Mouse (Mus musculus): Measurements from ENCODE around the gene Nub1. TPM values are rescaled to one million over a fixed set of nuclear protein-coding genes. Genes with fewer than 3 reads are reported as not detected.

Gene Nub1
- 33.9 and 45.0 TPM in 2 replicates for polyA plus RNA-seq (2014; fragmentation: Nextera tagmentation; extraction: Ambion mirVana)

GRCm38 (mm10) chr5:24685366-24686093 is at the start of gene Nub1:
Nub1 (plus strand) TSS chr5:24685532.
- Histone ChIP-seq H3K4me1 (ENCODE audit: control insufficient read depth, insufficient read depth, low read length) (peaks cover 8% of the 10 kb centered on the region; the same call in 1 of the 2 replicates), H3K9ac (ENCODE audit: low read depth, low read length) (peak within 1 kb of the TSS; percentile 78), H3K9me3 (ENCODE audit: control insufficient read depth, low read length) (no peaks in the 10 kb centered on the region), H3K4me3 (ENCODE audit: low read length) (peak within 1 kb of the TSS; percentile 93), H3K36me3 (ENCODE audit: control insufficient read depth, insufficient read depth, low read length) (peaks cover 13% of the 10 kb centered on the region), H3K27ac (ENCODE audit: low read depth, low read length) (peak within 1 kb of the TSS; percentile 98), H3K4me2 (replicated peaks; ENCODE audit: low read depth, low read length) (peak within 1 kb of the TSS; percentile 64), H3K27me3 (ENCODE audit: control insufficient read depth, insufficient read depth, low read length) (no peaks in the 10 kb centered on the region)
- peak; percentile 98 for ATAC-seq (ENCODE audit: low FRiP score, low TSS enrichment)
- WGBS: under 1% methylated on average over 53 of the region's 53 CpGs

GRCm38 (mm10) chr5:24636987-24637386 is 48.3 kb upstream of the Nub1 start:
- Histone ChIP-seq H3K9me3 (ENCODE audit: control insufficient read depth, low read length) (no peaks in the 10 kb centered on the region), H3K4me2 (replicated peaks; ENCODE audit: low read depth, low read length) (no peak overlapping the region), H3K4me1 (ENCODE audit: control insufficient read depth, insufficient read depth, low read length) (no peaks in the 10 kb centered on the region), H3K9ac (ENCODE audit: low read depth, low read length) (no peak overlapping the region), H3K27ac (ENCODE audit: low read depth, low read length) (no peak overlapping the region), H3K36me3 (ENCODE audit: control insufficient read depth, insufficient read depth, low read length) (no peaks in the 10 kb centered on the region), H3K4me3 (ENCODE audit: low read length) (no peak overlapping the region), H3K27me3 (ENCODE audit: control insufficient read depth, insufficient read depth, low read length) (no peaks in the 10 kb centered on the region)
- no peak for ATAC-seq (ENCODE audit: low FRiP score, low TSS enrichment)
- 75% methylated on average over 4 of the region's 4 CpGs for WGBS

GRCm38 (mm10) chr5:24638131-24638530 is 47.2 kb upstream of the Nub1 start:
- H3K4me3 ChIP-seq (ENCODE audit: low read length): no peak overlapping the region
- H3K27me3 ChIP-seq (ENCODE audit: control insufficient read depth, insufficient read depth, low read length): no peaks in the 10 kb centered on the region
- H3K4me1 ChIP-seq (ENCODE audit: control insufficient read depth, insufficient read depth, low read length): no peaks in the 10 kb centered on the region
- H3K4me2 ChIP-seq (replicated peaks; ENCODE audit: low read depth, low read length): no peak overlapping the region
- H3K9ac ChIP-seq (ENCODE audit: low read depth, low read length): no peak overlapping the region
- H3K27ac ChIP-seq (ENCODE audit: low read depth, low read length): no peak overlapping the region
- H3K36me3 ChIP-seq (ENCODE audit: control insufficient read depth, insufficient read depth, low read length): no peaks in the 10 kb centered on the region
- no peak for ATAC-seq (ENCODE audit: low FRiP score, low TSS enrichment)
- 54% methylated on average over 6 of the region's 6 CpGs for WGBS
- H3K9me3 ChIP-seq (ENCODE audit: control insufficient read depth, low read length): no peaks in the 10 kb centered on the region

- Histone ChIP-seq H3K9ac (ENCODE audit: low read depth, low read length) (no peak overlapping the region), H3K27me3 (ENCODE audit: control insufficient read depth, insufficient read depth, low read length) (no peaks in the 10 kb centered on the region), H3K36me3 (ENCODE audit: control insufficient read depth, insufficient read depth, low read length) (no peaks in the 10 kb centered on the region), H3K9me3 (ENCODE audit: control insufficient read depth, low read length) (no peaks in the 10 kb centered on the region), H3K4me3 (ENCODE audit: low read length) (no peak overlapping the region), H3K27ac (ENCODE audit: low read depth, low read length) (no peak overlapping the region), H3K4me2 (replicated peaks; ENCODE audit: low read depth, low read length) (no peak overlapping the region), H3K4me1 (ENCODE audit: control insufficient read depth, insufficient read depth, low read length) (no peaks in the 10 kb centered on the region)
- 71% methylated on average over 6 of the region's 6 CpGs for WGBS
- peak; percentile 16; the same call in 1 of the 2 replicates for ATAC-seq (ENCODE audit: low FRiP score, low TSS enrichment)
These were observed 46.3 kb upstream of the Nub1 start for GRCm38 (mm10) chr5:24639081-24639480.

GRCm38 (mm10) chr5:24645454-24645853 is 39.9 kb upstream of the Nub1 start:
- 80% methylated on average over 1 of the region's 1 CpGs for WGBS

GRCm38 (mm10) chr5:24649231-24649630 is 36.1 kb upstream of the Nub1 start:
- Histone ChIP-seq H3K9ac (ENCODE audit: low read depth, low read length) (no peak overlapping the region), H3K27me3 (ENCODE audit: control insufficient read depth, insufficient read depth, low read length) (no peaks in the 10 kb centered on the region), H3K36me3 (ENCODE audit: control insufficient read depth, insufficient read depth, low read length) (no peaks in the 10 kb centered on the region), H3K4me3 (ENCODE audit: low read length) (no peak overlapping the region), H3K4me1 (ENCODE audit: control insufficient read depth, insufficient read depth, low read length) (no peaks in the 10 kb centered on the region), H3K27ac (ENCODE audit: low read depth, low read length) (no peak overlapping the region), H3K4me2 (replicated peaks; ENCODE audit: low read depth, low read length) (no peak overlapping the region), H3K9me3 (ENCODE audit: control insufficient read depth, low read length) (no peaks in the 10 kb centered on the region)
- 65% methylated on average over 4 of the region's 4 CpGs for WGBS
- ATAC-seq (ENCODE audit: low FRiP score, low TSS enrichment): no peak

More at GRCm38 (mm10) chr5:24645454-24645853, 39.9 kb upstream of the Nub1 start:
- no peaks in the 10 kb centered on the region for H3K36me3 ChIP-seq (ENCODE audit: control insufficient read depth, insufficient read depth, low read length)
- H3K4me2 ChIP-seq (replicated peaks; ENCODE audit: low read depth, low read length): no peak overlapping the region
- H3K9ac ChIP-seq (ENCODE audit: low read depth, low read length): no peak overlapping the region
- no peaks in the 10 kb centered on the region for H3K27me3 ChIP-seq (ENCODE audit: control insufficient read depth, insufficient read depth, low read length)
- H3K4me3 ChIP-seq (ENCODE audit: low read length): no peak overlapping the region
- H3K9me3 ChIP-seq (ENCODE audit: control insufficient read depth, low read length): no peaks in the 10 kb centered on the region
- H3K4me1 ChIP-seq (ENCODE audit: control insufficient read depth, insufficient read depth, low read length): no peaks in the 10 kb centered on the region
- no peak overlapping the region for H3K27ac ChIP-seq (ENCODE audit: low read depth, low read length)
- no peak for ATAC-seq (ENCODE audit: low FRiP score, low TSS enrichment)

- ATAC-seq (ENCODE audit: low FRiP score, low TSS enrichment): no peak
- H3K9me3 ChIP-seq (ENCODE audit: control insufficient read depth, low read length): no peaks in the 10 kb centered on the region
- H3K27me3 ChIP-seq (ENCODE audit: control insufficient read depth, insufficient read depth, low read length): no peaks in the 10 kb centered on the region
- no peak overlapping the region for H3K4me3 ChIP-seq (ENCODE audit: low read length)
- H3K27ac ChIP-seq (ENCODE audit: low read depth, low read length): no peak overlapping the region
- H3K4me1 ChIP-seq (ENCODE audit: control insufficient read depth, insufficient read depth, low read length): no peaks in the 10 kb centered on the region
- no peak overlapping the region for H3K9ac ChIP-seq (ENCODE audit: low read depth, low read length)
- 78% methylated on average over 7 of the region's 7 CpGs for WGBS
- no peak overlapping the region for H3K4me2 ChIP-seq (replicated peaks; ENCODE audit: low read depth, low read length)
- H3K36me3 ChIP-seq (ENCODE audit: control insufficient read depth, insufficient read depth, low read length): no peaks in the 10 kb centered on the region
These were observed 35.6 kb upstream of the Nub1 start for GRCm38 (mm10) chr5:24649701-24650100.

GRCm38 (mm10) chr5:24651356-24651755 is 34.0 kb upstream of the Nub1 start:
- H3K4me1 ChIP-seq (ENCODE audit: control insufficient read depth, insufficient read depth, low read length): no peaks in the 10 kb centered on the region
- H3K9me3 ChIP-seq (ENCODE audit: control insufficient read depth, low read length): no peaks in the 10 kb centered on the region
- H3K36me3 ChIP-seq (ENCODE audit: control insufficient read depth, insufficient read depth, low read length): no peaks in the 10 kb centered on the region
- no peak overlapping the region for H3K27ac ChIP-seq (ENCODE audit: low read depth, low read length)
- H3K4me2 ChIP-seq (replicated peaks; ENCODE audit: low read depth, low read length): no peak overlapping the region
- H3K27me3 ChIP-seq (ENCODE audit: control insufficient read depth, insufficient read depth, low read length): no peaks in the 10 kb centered on the region
- H3K9ac ChIP-seq (ENCODE audit: low read depth, low read length): no peak overlapping the region
- WGBS: 84% methylated on average over 6 of the region's 6 CpGs
- H3K4me3 ChIP-seq (ENCODE audit: low read length): no peak overlapping the region
- ATAC-seq (ENCODE audit: low FRiP score, low TSS enrichment): no peak
